Mouse (Mus musculus) brain, adult 2 months (tissue): Measurements from ENCODE around the gene Rap1a.

ENCODE experiments used
- DNase-seq: peaks from one replicate; pipeline ENCODE4 v3.0.0; 2011; ENCODE audit warnings: low read depth, low spot score

The Rap1a gene

GRCm38 (mm10) chr3:105695476-105696386 is 105.4 kb downstream of the Rap1a start:
- peak; percentile 87 for DNase-seq

GRCm38 (mm10) chr3:105693327-105694080 is 107.6 kb downstream of the Rap1a start:
- DNase-seq = peak; percentile 96

DNA sequence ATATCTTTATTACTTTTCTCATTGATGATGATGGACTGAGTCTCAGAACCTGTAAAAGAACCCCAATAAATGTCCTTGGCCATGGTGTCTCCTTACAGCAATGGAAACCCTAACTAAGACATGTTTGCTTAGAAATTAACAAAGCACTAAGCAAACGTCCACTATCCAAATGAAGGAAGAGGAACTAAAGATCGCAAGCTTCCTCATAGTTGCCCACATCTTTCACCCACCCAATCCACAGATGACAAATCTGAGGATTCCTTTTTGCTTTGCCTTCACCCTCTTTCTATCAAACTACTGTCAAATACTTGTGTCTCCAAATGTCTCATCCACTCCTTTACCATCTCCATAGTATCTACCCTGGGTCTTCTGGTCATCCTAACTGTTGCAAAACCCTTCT is 112.6 kb downstream of the Rap1a start:
- no peak for DNase-seq

- DNase-seq = peak; percentile 99
Observed at GRCm38 (mm10) chr3:105687324-105688060, 113.6 kb downstream of the Rap1a start, which contains the start of gene Ddx20. TSS of gene Ddx20 (minus strand) at chr3:105687574.

DNA sequence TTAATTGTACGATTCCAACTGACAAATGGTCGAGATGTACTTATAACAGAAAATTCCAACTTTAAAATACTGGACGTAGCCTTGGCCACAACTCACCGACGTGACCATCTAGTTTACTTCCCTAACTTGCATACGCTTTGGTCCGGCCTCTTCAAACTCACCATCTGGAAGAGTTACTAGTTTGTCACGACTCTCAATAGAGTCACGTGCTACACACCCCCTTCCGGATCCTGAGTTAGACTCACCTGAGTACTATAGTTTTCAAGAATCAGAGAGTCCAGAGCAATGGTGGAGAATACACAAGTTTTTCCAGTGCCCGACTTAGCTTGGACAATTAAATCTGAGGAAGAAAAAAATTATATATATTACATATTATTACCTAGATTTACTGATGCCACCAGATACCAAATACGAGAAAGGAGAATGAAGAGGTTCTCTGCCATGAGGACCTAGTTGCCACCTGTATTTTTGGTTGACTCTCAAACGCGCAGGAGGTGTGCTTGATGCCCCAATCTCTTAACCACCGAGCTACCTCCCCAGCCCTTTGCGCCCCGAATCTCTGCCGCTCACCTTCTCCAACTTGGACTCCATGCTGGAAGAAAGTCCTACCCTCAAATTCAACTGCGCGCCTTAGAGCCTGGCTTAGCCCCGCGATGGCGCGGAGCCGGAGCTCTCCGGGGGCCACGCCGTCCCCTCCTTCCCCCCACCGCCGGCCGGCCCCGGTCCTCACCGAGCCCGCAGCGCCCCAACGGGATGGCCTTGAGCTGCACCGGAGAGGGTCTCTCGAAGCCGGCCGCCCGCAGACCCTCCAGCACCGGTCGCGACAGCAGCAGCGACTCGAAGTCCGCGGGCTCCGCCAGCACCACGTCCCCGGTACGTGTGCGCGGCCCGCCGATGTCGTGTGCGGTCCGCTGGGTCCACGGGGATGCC is 114.5 kb downstream of the Rap1a start:
- DNase-seq = no peak

- DNase-seq = no peak
Observed at GRCm38 (mm10) chr3:105680346-105680745, 120.8 kb downstream of the Rap1a start.
